Mouse (Mus musculus) limb, embryonic 14.5 days (tissue): Measurements from ENCODE around the gene Rcor1. TPM values are rescaled to one million over a fixed set of nuclear protein-coding genes. Genes with fewer than 3 reads are reported as not detected.

Experiments
- ATAC-seq: fragments of 200-750 bp; cut with Nextera tagmentation; 2 replicates; pipeline ENCODE4 v1.8.0; 2017; ENCODE audit warnings: low read depth, moderate number of reproducible peaks, moderate TSS enrichment; ENCODE audit not compliant: low FRiP score
- DNase-seq: peaks from one replicate; pipeline ENCODE4 v3.0.0-alpha.2; 2015; ENCODE audit warnings: low spot score
- H3K27ac ChIP-seq: fragments of 300-500 bp; sonication (generic); replicated peaks from 2 replicates; pipeline ENCODE4 v1.5.1; 2014; ENCODE audit warnings: low read depth, mild to moderate bottlenecking, low read length, moderate library complexity, mixed read lengths
- H3K27me3 ChIP-seq: fragments of 300-500 bp; sonication (generic); 2 replicates; pipeline ENCODE4 v1.6.1; 2014; ENCODE audit warnings: low read length, mixed read lengths; ENCODE audit not compliant: control insufficient read depth, insufficient read depth
- H3K36me3 ChIP-seq: fragments of 300-500 bp; sonication (generic); 2 replicates; pipeline ENCODE4 v1.6.1; 2014; ENCODE audit warnings: mild to moderate bottlenecking, low read length, moderate library complexity, mixed read lengths; ENCODE audit not compliant: control insufficient read depth, insufficient read depth
- H3K4me1 ChIP-seq: fragments of 300-500 bp; sonication (generic); 2 replicates; pipeline ENCODE4 v1.6.1; 2014; ENCODE audit warnings: antibody characterized with exemption, low read length, mixed read lengths; ENCODE audit not compliant: control insufficient read depth, insufficient read depth
- H3K4me2 ChIP-seq: fragments of 300-500 bp; sonication (generic); replicated peaks from 2 replicates; pipeline ENCODE4 v1.6.1; 2014; ENCODE audit warnings: low read depth, mild to moderate bottlenecking, low read length, moderate library complexity; ENCODE audit not compliant: severe bottlenecking
- H3K4me3 ChIP-seq: fragments of 300-500 bp; sonication (generic); replicated peaks from 2 replicates; pipeline ENCODE4 v1.5.1; 2014; ENCODE audit warnings: low read length
- H3K9ac ChIP-seq: fragments of 300-500 bp; sonication (generic); 2 replicates; pipeline ENCODE4 v1.6.1; 2014; ENCODE audit warnings: mild to moderate bottlenecking, low read depth, low read length, moderate library complexity; ENCODE audit not compliant: severe bottlenecking
- H3K9me3 ChIP-seq: fragments of 300-500 bp; sonication (generic); 2 replicates; pipeline ENCODE4 v1.6.1; 2016; ENCODE audit warnings: low read length; ENCODE audit not compliant: control insufficient read depth
- POLR2A ChIP-seq: fragments of 200-500 bp; IDR thresholded peaks from 2 replicates; pipeline ENCODE4 v1.8.0; 2012; ENCODE audit warnings: inconsistent platforms, mild to moderate bottlenecking, moderate library complexity, borderline replicate concordance; ENCODE audit not compliant: insufficient read depth, insufficient read length; ENCODE audit errors: extremely low read depth
- WGBS: fragments of 180-500 bp; shearing (Covaris S2); extraction: QIAGEN DNeasy Blood & Tissue Kit; methylation state at CpG from one replicate; pipeline ENCODE4 v1.1.7; 2014; 5-methylcytosine and 5-hydroxymethylcytosine counted together
- polyA plus RNA-seq, 2 experiments: library from polyadenylated mRNA; depleted of rRNA in 1 of 2; stranded (reverse) in 1 of 2; unstranded in 1 of 2; fragments of >200 nt; fragmentation: Nextera tagmentation in 1 of 2; extraction: Ambion mirVana in 1 of 2; gene quantifications; 2 replicates each; pipeline versions ENCODE4 v1.2.1 to v1.2.3; 2012 to 2014

Rcor1 gene
- polyA plus RNA-seq, 2 experiments, result 17.7 to 29.4 TPM

- no peak for DNase-seq
- TF ChIP-seq POLR2A, result no peak
- Histone ChIP-seq H3K4me3 (no peak overlapping the region), H3K36me3 (no peaks in the 10 kb centered on the region), H3K27me3 (no peaks in the 10 kb centered on the region), H3K4me1 (peaks cover 4% of the 10 kb centered on the region; the same call in 1 of the 2 replicates), H3K27ac (no peak overlapping the region), H3K4me2 (no peak overlapping the region), H3K9ac (no peak overlapping the region), H3K9me3 (no peaks in the 10 kb centered on the region)
- ATAC-seq, result no peak
- WGBS, result 88% methylated on average over 7 of the region's 7 CpGs
Observed at GRCm38 (mm10) chr12:111134169-111134568, 95.0 kb downstream of the Rcor1 start.

- no peak for ATAC-seq
- 64% methylated on average over 19 of the region's 19 CpGs for WGBS
- H3K36me3 ChIP-seq, result no peaks in the 10 kb centered on the region
- H3K27me3 ChIP-seq, result no peaks in the 10 kb centered on the region
- H3K4me1 ChIP-seq, result peaks cover 4% of the 10 kb centered on the region; the same call in 1 of the 2 replicates
- no peak for TF ChIP-seq POLR2A
- no peak overlapping the region for H3K4me2 ChIP-seq
- H3K27ac ChIP-seq, result peak overlapping the region; percentile 59; the same call in 1 of the 2 replicates
- peak; percentile 38 for DNase-seq
- H3K9me3 ChIP-seq, result no peaks in the 10 kb centered on the region
- no peak overlapping the region for H3K9ac ChIP-seq
- H3K4me3 ChIP-seq, result no peak overlapping the region
Observed at GRCm38 (mm10) chr12:111134791-111135733, 95.9 kb downstream of the Rcor1 start.

DNA sequence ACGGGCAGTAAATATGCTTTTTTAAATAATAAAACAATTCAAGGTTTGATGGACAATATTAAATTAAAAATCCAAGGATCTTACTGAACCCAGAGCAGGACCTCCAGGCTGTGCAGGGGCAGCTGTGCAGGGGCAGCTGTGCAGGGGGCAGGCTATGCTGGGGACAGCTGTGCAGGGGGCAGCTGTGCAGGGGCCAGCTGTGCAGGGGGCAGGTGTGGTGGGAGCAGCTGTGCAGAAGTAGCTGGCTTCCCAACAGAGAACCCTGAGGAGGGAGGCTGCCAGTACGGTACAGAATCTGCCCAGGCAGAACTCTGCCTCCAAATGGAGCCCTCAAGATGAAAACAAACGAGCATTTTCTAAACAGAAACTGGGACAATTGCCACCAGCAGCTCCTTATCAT lies 96.8 kb downstream of the Rcor1 start:
- no peak overlapping the region for H3K4me2 ChIP-seq
- H3K27ac ChIP-seq, result no peak overlapping the region
- no peak for DNase-seq
- no peak for TF ChIP-seq POLR2A
- H3K9me3 ChIP-seq, result no peaks in the 10 kb centered on the region
- H3K4me1 ChIP-seq, result peaks cover 4% of the 10 kb centered on the region; the same call in 1 of the 2 replicates
- 66% methylated on average over 3 of the region's 3 CpGs for WGBS
- peak; percentile 57; the same call in 1 of the 2 replicates for ATAC-seq
- H3K36me3 ChIP-seq, result no peaks in the 10 kb centered on the region
- H3K27me3 ChIP-seq, result no peaks in the 10 kb centered on the region
- no peak overlapping the region for H3K4me3 ChIP-seq
- H3K9ac ChIP-seq, result no peak overlapping the region

DNA sequence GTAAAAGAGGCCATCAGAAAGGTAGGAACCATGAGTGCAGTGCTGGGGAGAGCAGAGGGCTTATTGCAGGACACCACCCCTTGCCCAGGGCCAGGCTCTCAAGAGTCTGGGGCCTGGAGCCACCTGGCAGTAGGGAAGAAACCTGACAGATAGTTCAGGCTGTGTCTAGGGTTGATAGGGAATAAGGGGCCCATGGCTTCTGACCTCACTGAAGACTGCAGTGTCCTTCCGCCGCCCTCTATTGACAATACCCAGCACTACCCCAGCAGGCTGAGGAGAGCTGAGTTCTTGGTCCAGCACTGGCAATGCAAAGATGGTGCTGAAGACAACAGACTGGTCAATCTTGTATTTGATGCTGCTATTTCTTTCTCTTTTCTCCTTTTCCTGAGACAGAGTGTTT lies 97.9 kb downstream of the Rcor1 start:
- Histone ChIP-seq H3K9me3 (no peaks in the 10 kb centered on the region), H3K4me1 (peaks cover 4% of the 10 kb centered on the region; the same call in 1 of the 2 replicates), H3K27me3 (no peaks in the 10 kb centered on the region), H3K27ac (no peak overlapping the region), H3K4me2 (no peak overlapping the region), H3K4me3 (no peak overlapping the region), H3K36me3 (no peaks in the 10 kb centered on the region), H3K9ac (no peak overlapping the region)
- no peak for TF ChIP-seq POLR2A
- DNase-seq, result no peak
- ATAC-seq, result no peak
- 80% methylated on average over 2 of the region's 2 CpGs for WGBS

DNA sequence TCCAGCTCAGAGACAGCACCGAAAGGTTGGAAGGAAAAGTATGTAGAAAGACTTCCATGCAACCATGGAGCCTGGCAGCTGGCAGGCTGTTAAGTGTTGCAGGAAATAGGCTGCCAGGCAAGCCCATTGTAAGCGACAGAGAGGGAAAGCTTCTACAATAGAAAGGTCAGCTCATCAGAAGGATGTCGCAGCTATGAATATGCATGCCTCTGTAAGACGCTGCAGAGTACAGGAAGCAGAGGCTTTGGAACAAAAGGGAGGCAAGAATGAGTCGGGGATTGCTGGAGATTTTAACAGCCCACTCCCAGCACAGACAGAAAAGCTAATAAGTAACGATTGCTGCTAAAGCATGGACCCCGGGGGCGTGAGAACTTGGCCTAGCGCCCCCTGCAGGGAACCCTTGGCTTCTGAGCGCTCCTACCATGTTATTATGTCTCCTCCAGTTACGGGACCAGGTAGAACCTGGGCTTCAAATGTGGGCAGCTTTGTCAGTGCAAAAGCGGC lies 103.9 kb downstream of the Rcor1 start:
- Histone ChIP-seq H3K4me3 (no peak overlapping the region), H3K9ac (no peak overlapping the region), H3K27me3 (no peaks in the 10 kb centered on the region), H3K4me2 (peak overlapping the region; percentile 22; the same call in 1 of the 2 replicates), H3K36me3 (no peaks in the 10 kb centered on the region), H3K9me3 (no peaks in the 10 kb centered on the region), H3K27ac (0 out of 2 replicates have a peak overlapping the region, but pooled peaks have one; percentile 26), H3K4me1 (peaks cover 18% of the 10 kb centered on the region)
- ATAC-seq (peak; percentile 11; the same call in 1 of the 2 replicates), DNase-seq (no peak)
- WGBS, result 22% methylated on average over 12 of the region's 12 CpGs
- no peak for TF ChIP-seq POLR2A
